Mouse (Mus musculus) midbrain, embryonic 12.5 days (tissue): ENCODE measurements around the gene Ubr1. TPM values are rescaled to one million over a fixed set of nuclear protein-coding genes. Genes with fewer than 3 reads are reported as not detected.

Experiments used
- ATAC-seq: fragments of 200-750 bp; cut with Nextera tagmentation; 2 replicates; pipeline ENCODE4 v1.8.0; 2017; ENCODE audit warnings: low read depth, moderate TSS enrichment, moderate library complexity; ENCODE audit not compliant: low FRiP score
- H3K27ac ChIP-seq: fragments of 300-500 bp; sonication (generic); replicated peaks from 2 replicates; pipeline ENCODE4 v1.5.1; 2016; ENCODE audit warnings: mild to moderate bottlenecking
- H3K27me3 ChIP-seq: fragments of 300-500 bp; sonication (generic); 2 replicates; pipeline ENCODE4 v1.6.1; 2016; ENCODE audit warnings: mild to moderate bottlenecking
- H3K36me3 ChIP-seq: fragments of 300-500 bp; sonication (generic); 2 replicates; pipeline ENCODE4 v1.6.1; 2016
- H3K4me1 ChIP-seq: fragments of 300-500 bp; sonication (generic); 2 replicates; pipeline ENCODE4 v1.6.1; 2016
- H3K4me2 ChIP-seq: fragments of 300-500 bp; sonication (generic); replicated peaks from 2 replicates; pipeline ENCODE4 v1.6.1; 2016; ENCODE audit warnings: mild to moderate bottlenecking, moderate library complexity
- H3K4me3 ChIP-seq: fragments of 300-500 bp; sonication (generic); 2 replicates; pipeline ENCODE4 v1.5.1; 2016; ENCODE audit warnings: mild to moderate bottlenecking
- H3K9ac ChIP-seq: fragments of 300-500 bp; sonication (generic); replicated peaks from 2 replicates; pipeline ENCODE4 v1.6.1; 2016; ENCODE audit warnings: mild to moderate bottlenecking, moderate library complexity
- H3K9me3 ChIP-seq: fragments of 300-500 bp; sonication (generic); 2 replicates; pipeline ENCODE4 v1.6.1; 2016; ENCODE audit warnings: mild to moderate bottlenecking
- WGBS: fragments of 180-500 bp; shearing (Covaris S2); methylation state at CpG from one replicate; pipeline ENCODE4 v1.1.7; 2016; 5-methylcytosine and 5-hydroxymethylcytosine counted together
- microRNA-seq: library from miRNA; unstranded; fragments of <30 nt; microRNA quantifications from one replicate; pipeline ENCODE4, GENCODE M21; 2017
- polyA plus RNA-seq: library from polyadenylated mRNA; unstranded; fragments of >200 nt; fragmentation: Nextera tagmentation; extraction: Ambion mirVana; gene quantifications from 2 replicates; pipeline ENCODE4 v1.2.1, GENCODE M21; 2016

The Ubr1 gene
- polyA plus RNA-seq, 1 experiment from 2014 or later = 34.4 TPM

GRCm38 (mm10) chr2:120849449-120850423, 120.8 kb downstream of the Ubr1 start, which contains the start of gene Cdan1:
TSS of gene Cdan1 (minus strand) at chr2:120850128.
- whole genome bisulfite sequencing = under 1% methylated on average over 38 of the region's 71 CpGs
- H3K9ac ChIP-seq = peak within 1 kb of the TSS; percentile 88
- peak within 1 kb of the TSS; percentile 90 for H3K27ac ChIP-seq
- peak within 1 kb of the TSS; percentile 79 for H3K4me2 ChIP-seq
- no peaks in the 10 kb centered on the region for H3K27me3 ChIP-seq
- H3K36me3 ChIP-seq = no peaks in the 10 kb centered on the region
- ATAC-seq = peak; percentile 74
- no peaks in the 10 kb centered on the region for H3K9me3 ChIP-seq
- peaks cover 13% of the 10 kb centered on the region; the same call in 1 of the 2 replicates for H3K4me1 ChIP-seq
- H3K4me3 ChIP-seq = peak within 1 kb of the TSS; percentile 95

GRCm38 (mm10) chr2:120845280-120845679, 125.2 kb downstream of the Ubr1 start:
- H3K4me2 ChIP-seq = no peak overlapping the region
- H3K9me3 ChIP-seq = no peaks in the 10 kb centered on the region
- ATAC-seq = no peak
- no peak overlapping the region for H3K9ac ChIP-seq
- H3K36me3 ChIP-seq = no peaks in the 10 kb centered on the region
- no peak overlapping the region for H3K4me3 ChIP-seq
- 93% methylated on average over 1 of the region's 1 CpGs for WGBS
- no peaks in the 10 kb centered on the region for H3K27me3 ChIP-seq
- H3K4me1 ChIP-seq = peaks cover 10% of the 10 kb centered on the region; the same call in 1 of the 2 replicates
- H3K27ac ChIP-seq = no peak overlapping the region

GRCm38 (mm10) chr2:120843990-120844389, 126.5 kb downstream of the Ubr1 start:
- Histone ChIP-seq H3K36me3 (no peaks in the 10 kb centered on the region), H3K4me2 (no peak overlapping the region), H3K9me3 (no peaks in the 10 kb centered on the region), H3K27me3 (no peaks in the 10 kb centered on the region), H3K9ac (no peak overlapping the region), H3K4me1 (peaks cover 6% of the 10 kb centered on the region; the same call in 1 of the 2 replicates), H3K27ac (no peak overlapping the region), H3K4me3 (no peak overlapping the region)
- ATAC-seq = no peak
- 83% methylated on average over 4 of the region's 4 CpGs for WGBS

- peaks cover 10% of the 10 kb centered on the region for H3K9me3 ChIP-seq
- no peak for ATAC-seq
- 81% methylated on average over 1 of the region's 1 CpGs for WGBS
- no peak overlapping the region for H3K27ac ChIP-seq
- no peak overlapping the region for H3K4me2 ChIP-seq
- peaks cover 5% of the 10 kb centered on the region; the same call in 1 of the 2 replicates for H3K36me3 ChIP-seq
- H3K27me3 ChIP-seq = no peaks in the 10 kb centered on the region
- no peak overlapping the region for H3K4me3 ChIP-seq
- H3K4me1 ChIP-seq = no peaks in the 10 kb centered on the region
- no peak overlapping the region for H3K9ac ChIP-seq
Observed at GRCm38 (mm10) chr2:120841211-120841610, 129.3 kb downstream of the Ubr1 start.

GRCm38 (mm10) chr2:120835167-120835566, 135.3 kb downstream of the Ubr1 start:
- WGBS = 93% methylated on average over 4 of the region's 4 CpGs
- H3K4me1 ChIP-seq = no peaks in the 10 kb centered on the region

GRCm38 (mm10) chr2:120826936-120827638, 143.4 kb downstream of the Ubr1 start:
- 51% methylated on average over 1 of the region's 1 CpGs for WGBS
- 0 out of 2 replicates have a peak, but pooled peaks cover 5% of the 10 kb centered on the region for H3K36me3 ChIP-seq
- no peaks in the 10 kb centered on the region for H3K27me3 ChIP-seq
- H3K27ac ChIP-seq = no peak overlapping the region
- no peak overlapping the region for H3K9ac ChIP-seq
- H3K4me3 ChIP-seq = no peak overlapping the region
- no peaks in the 10 kb centered on the region for H3K4me1 ChIP-seq
- no peaks in the 10 kb centered on the region for H3K9me3 ChIP-seq
- ATAC-seq = no peak
- H3K4me2 ChIP-seq = no peak overlapping the region

More at GRCm38 (mm10) chr2:120835167-120835566, 135.3 kb downstream of the Ubr1 start:
- no peak for ATAC-seq
- H3K4me3 ChIP-seq = no peak overlapping the region
- peaks cover 17% of the 10 kb centered on the region for H3K9me3 ChIP-seq
- H3K27ac ChIP-seq = no peak overlapping the region
- peaks cover 9% of the 10 kb centered on the region; the same call in 1 of the 2 replicates for H3K36me3 ChIP-seq
- H3K9ac ChIP-seq = no peak overlapping the region
- H3K27me3 ChIP-seq = no peaks in the 10 kb centered on the region
- no peak overlapping the region for H3K4me2 ChIP-seq

Small RNA genes lying within 50 kb of the gene (microRNA-seq; reads per million reads assigned to microRNA genes)
- not detected for gene Gm44325

Other genes starting within 250 kb of the Ubr1 start
- gene Cdan1, start 120.6 kb downstream of the Ubr1 start, polyA plus RNA-seq = 8.0 and 10.5 TPM in 2 replicates
- 12.9 and 15.6 TPM in 2 replicates for gene Ttbk2, start 120.1 kb downstream of the Ubr1 start, polyA plus RNA-seq
- 5.7 and 6.2 TPM in 2 replicates for gene Tmem62, start 6.3 kb upstream of the Ubr1 start, polyA plus RNA-seq
- gene Ccndbp1, start 37.7 kb upstream of the Ubr1 start, polyA plus RNA-seq = 53.1 and 53.5 TPM in 2 replicates
- gene Epb42, start 66.4 kb upstream of the Ubr1 start, polyA plus RNA-seq = 4.0 and 5.5 TPM in 2 replicates
- not detected in 2 replicates for gene Tgm5, start 115.1 kb upstream of the Ubr1 start, polyA plus RNA-seq
- gene Tgm7, start 139.1 kb upstream of the Ubr1 start, polyA plus RNA-seq = not detected in 2 replicates
- gene Adal, start 169.7 kb upstream of the Ubr1 start, polyA plus RNA-seq = 29.7 and 34.4 TPM in 2 replicates
- 21.2 and 24.2 TPM in 2 replicates for gene Lcmt2, start 169.9 kb upstream of the Ubr1 start, polyA plus RNA-seq
- 81.9 and 82.5 TPM in 2 replicates for gene Tubgcp4, start 199.9 kb upstream of the Ubr1 start, polyA plus RNA-seq
- 14.3 TPM in 2 replicates for gene Zscan29, start 200.4 kb upstream of the Ubr1 start, polyA plus RNA-seq